Mouse (Mus musculus) spleen, postnatal 10 days (tissue): ENCODE results near the gene Exosc8.

Source experiments
- DNase-seq, 2 experiments: peaks; one replicate each; pipeline ENCODE4 v3.0.0; 2021 to 2022; ENCODE audit warnings: low spot score in 2 of 2

Exosc8 gene

DNA sequence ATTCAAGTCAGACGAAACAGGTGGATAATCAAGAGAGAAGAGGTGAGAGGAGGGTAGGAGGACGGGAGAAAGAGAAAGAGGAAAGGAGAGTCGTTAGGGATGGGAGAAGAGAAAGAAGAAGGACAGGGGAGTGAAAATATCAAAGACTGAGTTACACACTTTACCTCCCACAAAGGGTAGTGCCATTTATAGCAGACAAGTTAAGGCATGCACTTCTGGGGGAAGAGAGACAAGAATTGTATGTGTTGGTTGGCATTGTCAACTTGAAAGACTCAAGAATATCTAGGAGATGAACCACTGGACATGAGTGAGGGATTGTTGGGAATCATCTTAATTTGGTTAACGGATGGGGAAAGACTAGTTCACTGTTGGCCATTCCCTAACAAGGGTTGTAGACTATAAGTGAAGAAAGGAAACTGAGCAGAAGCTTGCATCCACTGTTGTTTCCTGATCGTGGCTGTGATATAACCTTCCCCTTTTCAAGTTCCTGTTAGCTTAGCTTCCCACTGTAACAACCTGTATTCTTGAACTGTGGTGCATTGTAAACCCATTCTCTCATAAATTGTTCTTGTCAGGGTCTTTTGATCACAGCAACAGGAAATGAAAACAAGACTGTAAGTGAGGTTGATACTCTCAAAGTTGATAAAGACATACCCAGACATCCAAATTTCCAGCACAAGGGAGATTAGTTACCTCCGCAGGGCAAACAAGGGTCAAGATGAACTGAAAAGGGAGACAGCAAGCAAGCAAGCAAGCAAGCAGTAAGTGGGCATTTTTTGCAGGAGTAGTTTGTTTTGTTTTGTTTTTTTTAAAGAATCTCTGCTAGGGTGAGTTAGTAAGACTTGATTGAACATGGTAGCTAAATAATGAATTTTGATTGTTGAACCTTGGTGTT lies 53.6 kb downstream of the Exosc8 start:
- DNase-seq, result no peak
